Mouse (Mus musculus): ENCODE data around the gene Nptxr. TPM values are rescaled to one million over a fixed set of nuclear protein-coding genes. Genes with fewer than 3 reads are reported as not detected.

The Nptxr gene
- polyA plus RNA-seq, 1 experiment = 8.0 TPM

DNA sequence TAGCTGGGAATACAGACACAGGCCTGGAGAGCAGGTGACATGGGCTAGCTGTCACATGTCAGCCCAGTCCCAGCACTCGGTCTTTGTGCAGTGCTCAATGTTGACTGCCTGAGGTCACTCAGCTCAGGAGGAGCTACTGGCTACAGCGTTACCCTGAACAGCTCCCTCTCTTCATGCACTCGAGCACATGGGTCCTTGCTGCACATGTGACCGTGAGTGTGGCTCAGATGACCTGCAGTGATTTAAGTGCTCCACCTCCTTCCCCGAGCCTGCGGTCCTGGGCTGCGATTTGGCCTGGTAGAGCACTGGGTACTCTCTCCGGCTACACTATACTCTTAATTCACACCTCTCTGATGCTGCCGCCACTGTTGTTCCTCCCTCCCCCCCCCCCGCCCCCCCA lies 38.4 kb downstream of the Nptxr start:
- TF ChIP-seq EP300 (IDR thresholded peaks at IDR 0.05; ENCODE audit: insufficient read depth, low read depth, low read length) (no peak), POLR2A (IDR thresholded peaks at IDR 0.05; ENCODE audit: insufficient read depth, low read length) (no peak), CTCF (IDR thresholded peaks at IDR 0.05; ENCODE audit: low read depth, low read length) (no peak)
- Histone ChIP-seq H3K9me3 (replicated peaks; ENCODE audit: control insufficient read depth, insufficient read depth, low read length, poor library complexity, severe bottlenecking) (no peaks in the 10 kb centered on the region), H3K9ac (ENCODE audit: low read depth, poor library complexity, severe bottlenecking) (no peak overlapping the region), H3K4me3 (ENCODE audit: low read depth, low read length) (no peak overlapping the region), H3K27ac (ENCODE audit: insufficient read depth, low read length) (no peak overlapping the region), H3K36me3 (ENCODE audit: control insufficient read depth, insufficient read depth, low read length, poor library complexity, severe bottlenecking) (no peaks in the 10 kb centered on the region), H3K4me1 (ENCODE audit: control insufficient read depth, insufficient read depth, low read length) (no peaks in the 10 kb centered on the region), H3K27me3 (ENCODE audit: control insufficient read depth, insufficient read depth, low read length, poor library complexity, severe bottlenecking) (no peaks in the 10 kb centered on the region)

DNA sequence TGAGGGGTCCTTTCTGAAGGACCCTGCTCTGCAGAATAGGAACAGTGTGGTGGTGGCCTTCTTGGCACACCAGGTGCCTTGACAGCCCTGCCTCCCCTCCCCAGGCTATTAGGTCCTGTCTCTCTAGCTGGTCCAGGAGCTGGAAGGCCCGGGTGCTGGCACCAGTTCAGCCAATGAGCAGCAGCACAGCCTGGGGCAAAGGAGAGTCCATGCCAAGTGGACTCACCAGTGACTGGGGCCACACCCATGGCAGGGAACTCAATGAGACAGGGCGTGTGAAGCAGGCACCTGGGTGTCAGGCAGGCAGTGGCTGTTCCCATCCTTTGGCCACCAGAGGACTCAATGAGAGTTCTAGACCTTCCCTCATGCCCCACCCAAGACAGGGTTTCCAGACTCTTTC lies 39.2 kb downstream of the Nptxr start:
- Histone ChIP-seq H3K27me3 (ENCODE audit: control insufficient read depth, insufficient read depth, low read length, poor library complexity, severe bottlenecking) (no peaks in the 10 kb centered on the region), H3K4me3 (ENCODE audit: low read depth, low read length) (no peak overlapping the region), H3K9ac (ENCODE audit: low read depth, poor library complexity, severe bottlenecking) (no peak overlapping the region), H3K36me3 (ENCODE audit: control insufficient read depth, insufficient read depth, low read length, poor library complexity, severe bottlenecking) (no peaks in the 10 kb centered on the region), H3K9me3 (replicated peaks; ENCODE audit: control insufficient read depth, insufficient read depth, low read length, poor library complexity, severe bottlenecking) (no peaks in the 10 kb centered on the region), H3K4me1 (ENCODE audit: control insufficient read depth, insufficient read depth, low read length) (no peaks in the 10 kb centered on the region), H3K27ac (ENCODE audit: insufficient read depth, low read length) (no peak overlapping the region)
- TF ChIP-seq POLR2A (IDR thresholded peaks at IDR 0.05; ENCODE audit: insufficient read depth, low read length) (no peak), EP300 (IDR thresholded peaks at IDR 0.05; ENCODE audit: insufficient read depth, low read depth, low read length) (no peak), CTCF (IDR thresholded peaks at IDR 0.05; ENCODE audit: low read depth, low read length) (no peak)

DNA sequence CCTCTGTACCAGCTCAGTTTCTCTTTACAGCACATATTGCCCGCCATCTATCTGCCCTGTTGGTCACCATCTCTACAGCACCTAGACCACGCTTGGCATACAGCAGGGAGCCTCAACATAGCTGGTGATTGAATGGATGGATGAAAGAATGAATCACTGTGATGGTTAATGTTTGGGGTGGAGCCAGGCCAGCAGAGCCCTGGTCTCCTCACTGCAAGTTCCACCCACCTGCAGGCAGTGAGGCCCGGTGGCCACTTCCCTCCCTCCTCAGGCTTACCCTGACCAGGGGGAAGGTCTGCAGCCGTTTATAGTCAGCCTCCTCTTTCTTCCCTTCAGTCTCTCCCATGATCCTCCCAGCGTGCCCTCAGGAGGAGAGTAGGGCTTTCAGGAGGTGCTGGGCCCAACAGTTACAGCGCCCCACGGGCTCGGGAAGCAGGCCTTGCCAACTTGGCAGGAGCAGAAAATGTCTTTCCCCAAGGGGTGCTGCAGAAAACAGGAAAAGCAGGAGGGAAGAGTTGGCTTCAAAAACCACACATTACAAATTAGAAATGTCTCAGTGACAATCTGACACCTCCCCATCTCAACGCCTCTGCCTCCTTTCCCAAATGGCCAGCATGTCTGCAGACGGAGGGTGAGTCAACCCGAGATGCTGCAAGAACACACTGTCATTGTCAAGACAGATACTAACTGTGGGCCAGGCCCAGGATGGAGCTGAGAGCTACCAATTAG lies 39.9 kb downstream of the Nptxr start:
- H3K9ac ChIP-seq (ENCODE audit: low read depth, poor library complexity, severe bottlenecking) = no peak overlapping the region

DNA sequence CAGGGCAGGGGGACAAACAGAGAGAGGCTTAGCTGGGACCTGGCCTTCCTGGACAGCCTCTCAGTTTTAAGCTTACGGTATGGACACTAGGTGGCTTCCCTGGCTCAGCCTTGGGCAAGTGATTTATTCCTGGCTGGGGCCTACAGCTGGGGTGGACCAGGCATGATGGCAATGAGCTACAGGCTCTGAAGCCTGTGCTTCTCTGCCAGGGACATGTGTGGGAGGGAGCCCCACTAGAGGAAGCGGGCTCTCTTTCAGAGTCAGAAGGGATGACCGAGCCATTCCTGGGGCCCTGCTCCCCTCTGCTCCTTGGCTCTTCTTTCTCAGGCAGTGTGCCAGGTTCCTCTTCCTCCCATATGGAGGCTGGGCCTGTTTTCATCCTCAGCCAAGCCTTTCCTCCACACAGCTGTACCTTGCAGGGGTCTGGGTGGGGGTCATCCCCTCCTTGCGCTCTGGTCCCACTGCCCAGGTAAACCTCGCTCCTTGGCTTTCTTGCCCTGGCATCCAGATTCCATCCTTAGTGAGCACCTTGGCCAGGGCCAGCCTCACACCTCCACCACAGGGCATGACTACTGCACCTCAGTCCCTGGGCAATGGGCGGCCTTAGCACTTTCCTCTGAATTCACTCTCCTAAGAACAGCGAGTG lies 40.8 kb downstream of the Nptxr start:
- H3K4me1 ChIP-seq (ENCODE audit: control insufficient read depth, insufficient read depth, low read length) = no peaks in the 10 kb centered on the region
- H3K27ac ChIP-seq (ENCODE audit: insufficient read depth, low read length) = no peak overlapping the region
- TF ChIP-seq CTCF (IDR thresholded peaks at IDR 0.05; ENCODE audit: low read depth, low read length) (no peak), POLR2A (IDR thresholded peaks at IDR 0.05; ENCODE audit: insufficient read depth, low read length) (no peak), EP300 (IDR thresholded peaks at IDR 0.05; ENCODE audit: insufficient read depth, low read depth, low read length) (no peak)
- no peak overlapping the region for H3K4me3 ChIP-seq (ENCODE audit: low read depth, low read length)
- H3K9ac ChIP-seq (ENCODE audit: low read depth, poor library complexity, severe bottlenecking) = no peak overlapping the region
- H3K27me3 ChIP-seq (ENCODE audit: control insufficient read depth, insufficient read depth, low read length, poor library complexity, severe bottlenecking) = no peaks in the 10 kb centered on the region
- H3K9me3 ChIP-seq (replicated peaks; ENCODE audit: control insufficient read depth, insufficient read depth, low read length, poor library complexity, severe bottlenecking) = no peaks in the 10 kb centered on the region
- no peaks in the 10 kb centered on the region for H3K36me3 ChIP-seq (ENCODE audit: control insufficient read depth, insufficient read depth, low read length, poor library complexity, severe bottlenecking)

More for the DNA sequence above, 39.9 kb downstream of the Nptxr start:
- TF ChIP-seq CTCF (IDR thresholded peaks at IDR 0.05; ENCODE audit: low read depth, low read length) (no peak), EP300 (IDR thresholded peaks at IDR 0.05; ENCODE audit: insufficient read depth, low read depth, low read length) (no peak), POLR2A (IDR thresholded peaks at IDR 0.05; ENCODE audit: insufficient read depth, low read length) (no peak)
- no peak overlapping the region for H3K4me3 ChIP-seq (ENCODE audit: low read depth, low read length)
- no peaks in the 10 kb centered on the region for H3K36me3 ChIP-seq (ENCODE audit: control insufficient read depth, insufficient read depth, low read length, poor library complexity, severe bottlenecking)
- no peaks in the 10 kb centered on the region for H3K9me3 ChIP-seq (replicated peaks; ENCODE audit: control insufficient read depth, insufficient read depth, low read length, poor library complexity, severe bottlenecking)
- H3K27ac ChIP-seq (ENCODE audit: insufficient read depth, low read length) = no peak overlapping the region
- H3K4me1 ChIP-seq (ENCODE audit: control insufficient read depth, insufficient read depth, low read length) = no peaks in the 10 kb centered on the region
- H3K27me3 ChIP-seq (ENCODE audit: control insufficient read depth, insufficient read depth, low read length, poor library complexity, severe bottlenecking) = no peaks in the 10 kb centered on the region

DNA sequence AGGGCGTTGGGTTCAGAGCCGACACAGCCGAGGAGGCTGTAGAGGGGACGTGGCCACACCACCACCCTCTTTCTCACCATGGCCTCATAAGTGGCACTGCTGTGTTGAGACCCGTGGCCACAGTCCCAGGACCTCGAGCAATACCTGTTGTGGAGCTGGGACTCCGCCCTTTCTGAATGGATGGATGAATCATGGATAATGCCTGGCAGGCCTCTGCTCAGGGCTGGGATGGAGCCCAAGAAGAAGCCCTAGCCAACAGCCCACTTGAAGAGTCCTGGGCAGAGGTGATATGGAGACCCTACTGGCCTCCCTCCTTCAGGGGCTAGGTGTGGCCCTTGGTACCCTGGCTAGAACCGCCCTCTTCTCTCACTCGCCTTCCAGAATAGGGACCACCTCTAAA lies 41.6 kb downstream of the Nptxr start:
- Histone ChIP-seq H3K27me3 (ENCODE audit: control insufficient read depth, insufficient read depth, low read length, poor library complexity, severe bottlenecking) (no peaks in the 10 kb centered on the region), H3K9ac (ENCODE audit: low read depth, poor library complexity, severe bottlenecking) (no peak overlapping the region), H3K27ac (ENCODE audit: insufficient read depth, low read length) (no peak overlapping the region), H3K4me1 (ENCODE audit: control insufficient read depth, insufficient read depth, low read length) (no peaks in the 10 kb centered on the region), H3K36me3 (ENCODE audit: control insufficient read depth, insufficient read depth, low read length, poor library complexity, severe bottlenecking) (no peaks in the 10 kb centered on the region), H3K4me3 (ENCODE audit: low read depth, low read length) (no peak overlapping the region), H3K9me3 (replicated peaks; ENCODE audit: control insufficient read depth, insufficient read depth, low read length, poor library complexity, severe bottlenecking) (no peaks in the 10 kb centered on the region)
- TF ChIP-seq POLR2A (IDR thresholded peaks at IDR 0.05; ENCODE audit: insufficient read depth, low read length) (no peak), CTCF (IDR thresholded peaks at IDR 0.05; ENCODE audit: low read depth, low read length) (no peak), EP300 (IDR thresholded peaks at IDR 0.05; ENCODE audit: insufficient read depth, low read depth, low read length) (no peak)

DNA sequence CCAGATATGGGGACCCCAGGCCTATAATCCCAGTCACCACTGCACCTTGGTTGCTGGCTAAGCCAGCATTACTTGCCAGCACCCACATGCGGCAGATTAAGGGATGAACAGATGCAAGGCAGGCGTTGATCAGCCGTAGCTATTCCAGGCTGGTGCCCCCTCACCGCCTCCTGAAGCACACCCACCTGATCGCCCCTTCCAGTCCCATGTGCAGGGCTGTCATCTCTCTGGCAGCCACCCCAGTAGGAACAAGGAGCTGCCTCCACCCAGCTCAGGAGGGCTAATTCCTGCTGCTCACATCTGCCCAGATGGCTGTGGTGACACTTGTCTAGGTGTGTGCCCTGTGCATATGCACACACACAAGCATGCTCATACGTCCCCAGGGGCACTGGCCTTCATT lies 43.6 kb downstream of the Nptxr start:
- Histone ChIP-seq H3K27me3 (ENCODE audit: control insufficient read depth, insufficient read depth, low read length, poor library complexity, severe bottlenecking) (no peaks in the 10 kb centered on the region), H3K4me3 (ENCODE audit: low read depth, low read length) (no peak overlapping the region), H3K27ac (ENCODE audit: insufficient read depth, low read length) (no peak overlapping the region), H3K4me1 (ENCODE audit: control insufficient read depth, insufficient read depth, low read length) (no peaks in the 10 kb centered on the region), H3K9ac (ENCODE audit: low read depth, poor library complexity, severe bottlenecking) (no peak overlapping the region), H3K9me3 (replicated peaks; ENCODE audit: control insufficient read depth, insufficient read depth, low read length, poor library complexity, severe bottlenecking) (no peaks in the 10 kb centered on the region), H3K36me3 (ENCODE audit: control insufficient read depth, insufficient read depth, low read length, poor library complexity, severe bottlenecking) (no peaks in the 10 kb centered on the region)
- TF ChIP-seq EP300 (IDR thresholded peaks at IDR 0.05; ENCODE audit: insufficient read depth, low read depth, low read length) (no peak), CTCF (IDR thresholded peaks at IDR 0.05; ENCODE audit: low read depth, low read length) (no peak), POLR2A (IDR thresholded peaks at IDR 0.05; ENCODE audit: insufficient read depth, low read length) (no peak)
